Mouse (Mus musculus) heart, adult 2 months (tissue): ENCODE results near the gene Pde8a.

Experiments used
- CTCF ChIP-seq: fragments of 200-600 bp; IDR thresholded peaks from 2 replicates; pipeline ENCODE4 v1.8.1; 2022; ENCODE audit warnings: antibody characterized with exemption, mild to moderate bottlenecking, moderate library complexity
- EP300 ChIP-seq: fragments of 200-500 bp; IDR thresholded peaks from 2 replicates; pipeline ENCODE4 v1.6.1; 2011; ENCODE audit warnings: low read depth, low read length, control low read depth; ENCODE audit not compliant: insufficient read depth
- POLR2A ChIP-seq: fragments of 200-500 bp; IDR thresholded peaks from 2 replicates; pipeline ENCODE4 v1.6.1; 2011; ENCODE audit warnings: mild to moderate bottlenecking, low read depth, low read length, control low read depth; ENCODE audit not compliant: insufficient read depth

- TF ChIP-seq POLR2A (no peak), CTCF (no peak), EP300 (no peak)
Observed at GRCm38 (mm10) chr7:81164411-81164810, 49.0 kb upstream of the Pde8a start.
